Mouse (Mus musculus): Measurements from ENCODE around the gene Ston2.
"Not testable (repeated sequence)": the region's sequence is repeated elsewhere in the genome, so short reads cannot be mapped to it uniquely, and the experiment has no call there.

The Ston2 gene

GRCm38 (mm10) chr12:91752711-91753110 is 35.5 kb downstream of the Ston2 start:
- in situ Hi-C loops (cut with MboI, MseI): no loop called here

GRCm38 (mm10) chr12:91751893-91752597 is 36.1 kb downstream of the Ston2 start:
- in situ Hi-C loops (cut with MboI, MseI): no loop called here

- in situ Hi-C loops (cut with MboI, MseI): no loop called here
Measured at GRCm38 (mm10) chr12:91749543-91750184, 38.5 kb downstream of the Ston2 start.

DNA sequence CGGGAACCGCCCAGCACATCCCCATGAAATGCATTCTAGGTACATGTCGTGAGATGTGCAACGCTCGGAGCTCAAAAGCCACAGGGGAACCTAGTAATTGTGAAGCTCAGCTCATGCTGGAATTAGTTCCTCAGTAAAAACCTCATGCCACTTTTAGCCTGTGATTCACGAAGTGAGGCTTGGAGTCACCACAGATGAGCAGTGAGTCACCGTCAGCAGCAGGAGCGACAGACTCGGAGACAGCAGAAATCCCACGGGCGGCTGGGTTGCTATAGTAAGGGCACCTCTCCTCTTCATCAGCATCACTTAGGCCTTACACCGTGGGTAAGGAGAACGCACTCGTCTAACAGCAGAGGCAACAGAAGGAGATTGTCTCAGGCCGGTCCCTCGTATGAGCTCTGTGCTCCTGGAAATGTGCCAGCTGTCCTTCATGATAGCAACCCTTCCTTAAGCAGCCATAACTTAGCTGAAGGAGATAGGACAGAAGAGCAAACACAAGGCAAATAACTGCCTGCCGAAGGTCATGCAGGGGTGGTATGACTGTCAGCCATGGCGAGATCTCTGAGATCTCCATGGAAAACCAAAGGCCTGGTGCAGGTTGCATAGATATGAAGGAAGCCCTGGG is 39.8 kb downstream of the Ston2 start:
- in situ Hi-C loops (cut with MboI, MseI): no loop called here

DNA sequence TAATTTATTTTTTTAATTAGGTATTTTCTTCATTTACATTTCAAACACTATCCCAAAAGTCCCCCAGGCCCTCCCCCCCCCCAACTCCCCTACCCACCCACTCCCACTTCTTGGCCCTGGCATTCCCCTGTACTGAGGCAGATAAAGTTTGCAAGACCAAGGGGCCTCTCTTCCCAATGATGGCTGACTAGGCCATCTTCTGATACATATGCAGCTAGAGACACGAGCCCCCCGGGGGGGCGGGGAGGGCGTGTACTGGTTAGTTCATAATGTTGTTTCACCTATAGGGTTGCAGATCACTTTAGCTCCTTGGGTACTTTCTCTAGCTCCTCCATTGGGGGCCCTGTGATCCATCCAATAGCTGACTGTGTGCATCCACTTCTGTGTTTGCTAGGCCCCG is 41.3 kb downstream of the Ston2 start:
- in situ Hi-C loops (cut with MboI, MseI): not testable (repeated sequence)

DNA sequence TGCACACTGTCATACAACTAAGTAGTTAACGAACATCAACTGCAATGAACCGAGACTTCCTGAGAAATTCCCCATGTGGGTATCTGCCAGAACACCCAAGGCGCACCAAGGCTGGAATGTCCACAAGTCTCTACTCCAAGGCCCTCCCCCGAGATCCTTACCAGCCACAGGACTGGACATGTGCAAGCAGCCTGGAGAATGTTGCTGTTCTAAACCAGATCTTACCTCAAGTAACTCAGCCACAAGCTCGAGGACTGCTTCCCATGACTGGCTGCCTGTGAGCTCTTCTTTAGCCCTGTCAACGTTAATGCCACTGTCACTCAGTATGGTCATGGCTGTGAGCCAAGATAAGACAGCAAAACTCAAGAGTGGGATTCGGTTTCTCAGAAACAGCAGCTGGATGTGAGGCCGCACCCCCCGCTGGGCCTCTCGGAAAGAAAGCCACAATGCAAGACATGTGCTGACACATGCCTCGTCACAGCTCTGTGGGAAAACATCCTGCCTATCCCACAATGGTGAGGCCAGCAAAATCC is 42.4 kb downstream of the Ston2 start:
- in situ Hi-C loops (cut with MboI, MseI): no loop called here

GRCm38 (mm10) chr12:91744091-91744490 is 44.1 kb downstream of the Ston2 start:
- in situ Hi-C loops (cut with MboI, MseI): no loop called here

DNA sequence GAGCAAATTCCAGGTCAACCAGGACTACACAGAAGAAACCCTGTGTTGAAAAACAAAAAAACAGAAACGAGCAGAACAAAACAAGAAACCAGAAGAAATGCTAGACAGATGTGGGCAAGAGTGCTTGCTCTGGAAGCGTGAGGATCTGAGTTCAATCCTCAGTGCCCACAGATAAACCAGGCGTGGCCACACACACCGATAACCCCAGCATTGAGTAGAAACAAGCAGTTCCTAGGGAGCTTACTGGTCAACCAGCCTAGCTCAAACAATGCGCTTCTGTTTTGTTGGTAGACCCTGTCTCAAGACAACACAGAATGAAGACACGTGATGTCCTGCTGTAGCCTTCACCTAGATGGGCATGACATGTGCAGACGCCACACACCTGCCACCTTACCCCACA is 45.3 kb downstream of the Ston2 start:
- in situ Hi-C loops (cut with MboI, MseI): no loop called here

GRCm38 (mm10) chr12:91738381-91738780 is 49.8 kb downstream of the Ston2 start:
- in situ Hi-C loops (cut with MboI, MseI): no loop called here

- in situ Hi-C loops (cut with MboI, MseI): no loop called here
Measured at GRCm38 (mm10) chr12:91736221-91736980, 51.8 kb downstream of the Ston2 start.

GRCm38 (mm10) chr12:91734246-91735027 is 53.8 kb downstream of the Ston2 start:
- in situ Hi-C loops (cut with MboI, MseI): no loop called here

DNA sequence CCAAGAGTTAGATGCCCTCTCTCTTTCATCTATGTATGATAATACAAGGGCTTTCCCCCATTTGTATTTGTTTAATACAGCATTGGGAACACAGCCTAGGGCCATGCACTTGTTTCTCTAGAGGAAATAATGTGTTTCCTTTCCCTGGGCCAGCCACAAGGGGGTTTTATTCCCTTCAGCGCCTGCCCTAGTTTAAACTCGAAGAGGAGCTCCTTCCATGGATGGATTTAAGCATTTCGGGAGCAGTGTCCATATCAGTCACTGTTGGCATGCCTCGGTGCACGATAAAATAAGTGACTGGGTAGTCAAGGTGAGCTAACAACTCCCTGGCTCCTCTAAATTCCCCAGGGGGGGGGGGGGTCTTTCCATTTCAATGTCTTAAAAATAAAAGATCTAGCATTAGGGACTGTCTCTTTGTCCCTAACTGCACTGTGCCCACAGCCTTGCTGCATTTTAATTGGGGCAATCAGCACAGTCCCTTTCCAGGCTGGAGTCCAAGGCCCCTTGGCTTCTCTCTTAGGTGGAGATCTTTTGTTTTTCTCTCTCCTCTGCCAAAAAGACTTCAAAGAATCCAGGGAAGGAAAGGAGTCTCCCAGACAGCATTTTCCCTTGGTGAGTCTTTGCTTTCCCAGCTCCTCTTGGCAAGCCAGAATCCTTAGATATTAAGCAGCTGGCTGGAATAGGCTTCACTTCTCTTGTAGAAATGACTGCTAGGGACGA is 55.3 kb downstream of the Ston2 start:
- in situ Hi-C loops (cut with MboI, MseI): no loop called here

GRCm38 (mm10) chr12:91726202-91726601 is 62.0 kb downstream of the Ston2 start:
- in situ Hi-C loops (cut with MboI, MseI): no loop called here

DNA sequence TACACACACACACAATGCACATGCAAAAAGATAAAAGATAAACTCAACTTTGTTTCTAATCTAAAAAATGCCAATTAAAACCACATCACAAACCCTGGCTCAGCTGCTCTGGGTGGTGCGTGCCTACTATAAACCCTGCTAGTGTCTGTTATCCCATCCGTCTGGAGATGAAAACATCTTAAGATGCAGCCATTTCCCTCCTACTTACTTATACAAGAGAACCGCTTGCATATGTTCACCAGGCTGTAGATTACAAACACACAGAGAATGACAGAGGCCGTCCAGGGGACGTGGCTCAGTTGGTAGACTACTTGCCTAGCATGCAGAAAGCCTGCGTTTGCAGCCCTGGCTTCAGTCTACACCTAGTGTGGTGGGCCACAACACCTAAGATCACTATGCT is 64.3 kb downstream of the Ston2 start:
- in situ Hi-C loops (cut with MboI, MseI): no loop called here

DNA sequence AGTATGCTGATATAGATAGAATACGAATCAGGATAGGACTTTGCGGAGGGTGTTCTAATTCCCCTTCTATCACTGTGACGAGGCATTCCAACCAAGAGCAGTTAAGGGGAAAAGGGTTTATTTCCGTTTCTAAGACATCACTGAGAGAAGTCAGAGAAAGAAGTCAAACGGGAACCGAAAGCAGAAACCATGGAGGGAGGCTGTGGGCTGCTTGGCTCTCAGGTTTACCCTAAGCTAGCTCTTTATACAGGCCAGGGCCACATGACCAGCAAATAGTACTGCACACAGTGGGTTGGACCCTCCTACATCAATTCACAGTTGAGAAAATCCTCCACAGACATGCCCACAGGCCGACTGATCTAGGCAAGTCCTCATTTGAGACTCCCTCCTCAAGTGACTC is 69.1 kb downstream of the Ston2 start:
- in situ Hi-C loops (cut with MboI, MseI): no loop called here

DNA sequence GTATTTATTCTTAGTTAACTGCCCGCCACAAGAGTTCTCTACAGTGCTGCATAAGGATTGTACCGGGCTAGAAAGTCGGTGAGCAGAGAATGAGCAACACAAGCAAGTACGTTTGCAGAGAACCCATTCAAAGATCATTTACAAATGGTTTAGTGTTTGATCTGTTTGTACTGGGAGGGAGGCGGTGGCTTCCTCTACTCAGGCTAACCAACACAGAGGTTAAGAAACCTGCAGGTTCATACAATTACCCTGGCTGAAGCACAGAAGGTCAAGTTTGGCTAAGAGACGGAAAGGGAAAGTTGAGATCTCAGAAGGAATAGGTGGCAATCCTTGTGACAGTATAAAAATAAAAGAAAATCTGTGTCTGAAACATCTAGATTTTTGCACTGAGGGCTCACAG is 72.5 kb downstream of the Ston2 start:
- in situ Hi-C loops (cut with MboI, MseI): no loop called here

- in situ Hi-C loops (cut with MboI, MseI): no loop called here
Measured at GRCm38 (mm10) chr12:91713358-91713757, 74.8 kb downstream of the Ston2 start.

GRCm38 (mm10) chr12:91711655-91712054 is 76.5 kb downstream of the Ston2 start:
- in situ Hi-C loops (cut with MboI, MseI): no loop called here

GRCm38 (mm10) chr12:91710876-91711275 is 77.3 kb downstream of the Ston2 start:
- in situ Hi-C loops (cut with MboI, MseI): no loop called here

DNA sequence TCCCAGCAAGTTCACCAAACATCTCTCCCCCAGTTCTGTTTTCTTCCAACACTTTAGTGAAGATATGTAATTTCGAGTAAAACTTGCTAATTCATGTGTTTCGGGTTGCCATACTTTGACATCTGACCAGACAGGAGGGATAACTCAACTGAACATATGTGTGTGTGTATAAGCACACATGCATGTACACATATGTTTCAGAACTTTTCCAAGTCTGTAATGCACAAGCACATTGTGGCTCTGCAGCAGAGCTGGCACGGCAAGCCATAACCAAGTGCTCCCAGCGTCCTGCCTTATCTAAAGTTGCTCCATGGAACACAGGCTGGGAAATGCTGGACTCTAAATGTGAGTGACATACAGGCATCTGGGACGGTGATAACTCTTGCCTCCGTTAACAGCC is 78.6 kb downstream of the Ston2 start:
- in situ Hi-C loops (cut with MboI, MseI): no loop called here

GRCm38 (mm10) chr12:91709232-91709631 is 79.0 kb downstream of the Ston2 start:
- in situ Hi-C loops (cut with MboI, MseI): no loop called here

Measured in T-helper 17 cell (primary cell).